Mouse (Mus musculus): Measurements from ENCODE around the gene Arfgef3.
"Not testable (repeated sequence)": the region's sequence is repeated elsewhere in the genome, so short reads cannot be mapped to it uniquely, and the experiment has no call there.

Gene Arfgef3

DNA sequence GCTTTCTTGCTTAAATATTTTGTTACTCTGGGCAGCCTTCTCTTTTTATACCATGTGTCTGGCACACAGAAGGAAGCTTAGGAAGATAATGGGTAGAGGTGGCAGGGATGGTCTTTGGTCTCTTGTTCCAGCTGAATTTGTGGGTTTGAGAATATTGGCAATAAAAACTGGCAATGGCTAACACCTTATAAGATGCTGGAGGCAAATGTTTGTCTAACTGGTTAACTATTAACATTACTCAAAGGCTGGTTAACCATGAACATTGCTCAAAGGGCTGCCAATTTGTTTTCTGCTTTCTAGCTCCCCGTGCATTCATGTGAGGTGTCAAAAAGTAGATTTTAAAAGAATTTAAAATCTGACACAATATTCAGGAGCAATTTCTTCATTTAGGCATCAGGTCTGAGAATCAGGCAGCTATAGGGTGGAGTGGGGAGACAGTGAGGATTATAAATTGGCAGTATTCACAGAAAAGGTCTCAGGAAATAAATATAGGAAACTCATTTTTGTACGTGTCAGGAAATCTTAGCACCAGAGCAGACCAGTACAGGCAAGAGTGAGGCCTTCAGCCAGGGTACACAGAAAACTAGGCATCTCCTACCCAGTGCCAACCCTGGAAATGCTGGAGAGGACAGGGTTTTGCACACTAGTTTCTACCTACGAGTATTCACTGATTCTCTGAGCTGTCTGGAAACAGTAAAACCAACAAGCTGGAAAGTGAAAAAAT, 62.9 kb downstream of the Arfgef3 start:
- no peak for DNase-seq (ENCODE audit: low read depth)

DNA sequence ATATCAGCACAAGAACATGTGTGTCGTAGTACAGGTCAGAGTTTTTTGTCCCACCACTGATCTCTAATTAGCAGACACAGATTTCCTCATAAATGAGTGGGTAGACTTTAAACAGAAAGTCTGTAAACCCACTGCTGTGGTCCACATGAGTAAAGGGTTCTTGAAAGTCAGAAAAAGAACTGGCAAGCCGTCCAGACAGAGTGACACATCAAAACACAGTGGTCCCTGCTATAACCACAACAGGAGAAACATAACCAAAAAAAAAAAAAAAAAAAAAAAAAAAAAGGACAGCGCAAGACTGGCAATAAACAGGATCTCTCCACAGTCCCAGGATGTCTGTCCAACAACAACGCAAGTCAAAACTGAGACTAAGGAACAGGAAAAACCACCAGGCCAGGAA, 64.9 kb downstream of the Arfgef3 start:
- no peak for DNase-seq (ENCODE audit: low read depth)

DNA sequence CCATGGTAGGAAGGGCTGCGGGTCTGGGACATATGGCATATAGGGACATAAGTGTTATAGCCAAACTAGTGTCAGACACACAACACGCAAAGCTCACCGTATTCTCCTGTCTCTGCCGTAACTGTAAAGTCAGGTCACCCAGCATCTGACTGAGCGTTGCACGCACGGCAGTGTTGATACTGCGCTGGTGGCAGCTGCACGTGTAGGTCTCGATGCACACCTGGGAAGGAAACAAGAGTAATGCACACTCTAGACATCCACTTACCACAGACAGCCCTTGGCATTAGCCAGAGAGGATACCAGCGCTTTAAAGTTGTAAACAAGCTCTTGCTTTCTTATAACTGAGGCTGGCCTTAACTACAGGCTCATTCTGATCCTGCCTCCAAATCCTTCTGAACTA, 79.0 kb downstream of the Arfgef3 start:
- DNase-seq (ENCODE audit: low read depth): no peak

DNA sequence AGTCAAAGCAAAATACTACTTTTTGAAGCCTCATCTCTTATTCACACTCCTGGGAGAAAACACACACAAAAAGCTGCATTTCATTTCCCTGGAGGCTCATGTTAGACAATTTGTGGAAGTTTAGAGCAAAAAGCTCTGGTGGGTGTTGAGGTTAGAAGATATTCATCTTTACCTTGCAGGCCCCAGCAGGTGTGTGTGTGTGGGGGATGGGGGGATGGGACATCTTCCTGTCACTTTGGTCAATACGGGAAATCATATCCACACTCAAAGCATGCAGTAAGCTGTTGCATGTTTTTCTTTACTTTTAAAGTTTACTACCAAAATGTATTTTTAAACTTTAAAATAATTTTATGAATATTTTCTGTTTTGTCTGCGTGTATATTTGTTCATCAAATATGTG, 79.7 kb downstream of the Arfgef3 start:
- no peak for DNase-seq (ENCODE audit: low read depth)

DNA sequence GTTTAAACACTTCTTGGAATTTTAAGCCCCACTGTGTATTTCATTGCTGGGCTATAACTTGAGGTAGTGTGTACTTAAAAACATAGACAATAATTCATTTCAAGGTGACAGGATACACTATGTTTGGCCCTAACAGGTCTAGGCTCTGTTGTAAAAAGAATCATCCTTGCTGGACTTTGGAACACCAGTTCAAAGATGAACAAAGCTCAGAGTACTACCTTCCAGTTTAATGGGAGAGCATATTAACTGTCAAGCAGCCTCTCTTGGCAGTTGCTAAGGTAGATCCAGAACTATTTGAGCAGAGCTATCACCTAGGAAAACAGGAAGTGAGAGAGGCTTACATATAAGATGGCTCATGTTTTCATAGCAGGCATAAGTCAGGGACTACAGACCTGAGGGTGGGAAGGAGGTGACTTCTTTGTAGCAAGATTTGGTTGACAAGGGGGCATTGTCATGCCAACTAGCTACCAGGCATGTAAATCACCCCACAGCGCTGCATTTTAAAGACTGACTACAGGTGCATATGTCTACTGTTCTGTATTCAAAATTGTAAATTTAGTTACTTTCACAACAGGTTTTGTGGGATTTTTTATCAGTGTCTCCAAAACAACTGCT, 82.0 kb downstream of the Arfgef3 start:
- DNase-seq (ENCODE audit: low read depth): no peak

DNA sequence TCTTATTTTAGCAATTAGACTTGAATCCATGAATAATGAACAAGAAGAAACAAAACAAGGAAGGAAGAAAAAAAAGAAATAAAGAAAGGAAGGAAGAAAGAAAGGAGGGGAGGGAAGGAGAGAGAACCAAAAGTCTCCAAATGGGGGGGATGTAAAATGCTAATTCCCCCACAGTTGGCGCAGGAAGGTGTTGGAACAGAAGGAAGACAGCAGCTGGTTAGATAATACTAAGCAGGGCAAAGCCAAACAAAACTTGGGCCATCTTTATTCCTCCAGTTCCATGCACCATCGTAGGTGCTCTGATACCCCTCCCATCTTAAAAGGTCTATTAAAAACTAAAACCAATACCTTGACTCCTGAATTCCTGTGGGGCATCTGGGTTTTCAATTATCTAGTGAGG, 82.8 kb downstream of the Arfgef3 start:
- no peak for DNase-seq (ENCODE audit: low read depth)

DNA sequence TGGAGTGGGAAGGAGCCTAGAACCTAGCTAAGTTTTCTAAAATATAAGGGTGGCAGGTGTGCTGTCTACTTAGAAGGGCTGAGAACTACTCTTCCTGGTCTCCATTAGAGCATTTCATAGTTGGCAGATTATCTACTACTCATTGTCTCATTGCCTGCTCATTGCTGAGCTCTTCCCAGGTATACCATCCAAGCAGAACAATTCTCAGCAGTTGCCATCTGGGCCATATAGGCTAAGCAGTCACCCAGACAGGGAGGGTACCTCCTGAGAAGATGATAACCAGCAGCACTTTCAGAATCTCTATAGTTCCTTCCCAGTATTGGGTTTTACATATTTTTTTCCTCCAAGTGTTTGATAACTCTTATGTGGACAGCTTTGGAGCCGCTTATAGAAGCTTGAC, 86.2 kb downstream of the Arfgef3 start:
- DNase-seq (ENCODE audit: low read depth): no peak

DNA sequence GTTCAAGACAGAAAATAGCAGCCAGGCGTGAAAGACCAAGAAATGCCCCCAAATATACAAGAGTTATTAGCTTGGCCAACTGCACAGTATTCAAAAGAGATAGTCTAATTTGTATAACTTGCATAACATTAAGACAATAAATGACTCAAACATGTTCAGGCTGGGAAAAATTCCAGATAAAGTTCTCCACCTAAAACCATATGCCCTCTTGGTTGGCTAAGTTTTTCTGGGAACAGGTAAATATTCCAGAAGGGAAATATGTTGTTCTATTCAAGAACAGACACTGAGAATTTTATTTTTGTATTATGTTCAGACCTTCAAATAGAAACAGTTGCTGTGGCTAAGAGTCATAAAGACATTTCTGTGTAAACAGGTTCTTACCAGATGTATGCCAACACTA, 96.7 kb downstream of the Arfgef3 start:
- DNase-seq (ENCODE audit: low read depth): no peak

DNA sequence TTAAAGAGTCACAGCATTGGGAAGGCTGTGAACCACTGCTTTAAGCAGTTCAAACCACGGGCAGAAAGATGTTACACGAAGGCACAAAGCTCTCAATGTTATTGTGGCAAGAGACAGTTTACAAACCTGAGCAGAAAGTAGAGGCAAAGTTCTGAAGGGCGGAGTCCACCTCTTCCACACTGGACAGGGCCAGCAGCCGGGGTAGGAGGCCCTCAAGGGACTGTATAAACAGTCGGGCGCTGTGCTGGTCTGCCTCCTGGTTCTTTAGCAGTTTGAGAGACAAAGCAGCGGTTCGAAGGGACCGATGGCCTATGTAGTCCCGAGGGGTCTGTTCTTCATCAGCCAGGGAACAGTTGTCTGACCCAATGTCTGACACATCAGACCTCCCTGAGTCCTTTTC, 97.7 kb downstream of the Arfgef3 start:
- no peak for DNase-seq (ENCODE audit: low read depth)

DNA sequence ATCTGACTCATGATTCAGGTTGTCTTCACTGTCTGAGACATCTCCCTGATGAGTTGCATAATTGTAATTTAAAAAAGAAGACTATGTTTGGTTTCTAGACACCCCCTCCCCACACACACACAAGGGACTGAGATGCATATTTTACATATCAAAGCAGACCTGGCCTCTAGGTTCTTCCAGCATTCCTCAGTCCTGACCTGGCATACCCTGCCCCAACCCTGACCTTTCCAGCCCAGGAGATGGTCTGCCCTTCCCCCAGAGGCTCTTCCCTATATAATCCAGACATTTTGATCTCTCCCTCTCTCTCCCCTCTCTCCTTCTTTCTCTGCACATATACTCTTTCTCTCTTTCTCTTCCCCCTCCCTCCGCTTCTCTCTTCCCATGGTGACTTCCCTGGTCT, 99.4 kb downstream of the Arfgef3 start:
- no peak for DNase-seq (ENCODE audit: low read depth)

DNA sequence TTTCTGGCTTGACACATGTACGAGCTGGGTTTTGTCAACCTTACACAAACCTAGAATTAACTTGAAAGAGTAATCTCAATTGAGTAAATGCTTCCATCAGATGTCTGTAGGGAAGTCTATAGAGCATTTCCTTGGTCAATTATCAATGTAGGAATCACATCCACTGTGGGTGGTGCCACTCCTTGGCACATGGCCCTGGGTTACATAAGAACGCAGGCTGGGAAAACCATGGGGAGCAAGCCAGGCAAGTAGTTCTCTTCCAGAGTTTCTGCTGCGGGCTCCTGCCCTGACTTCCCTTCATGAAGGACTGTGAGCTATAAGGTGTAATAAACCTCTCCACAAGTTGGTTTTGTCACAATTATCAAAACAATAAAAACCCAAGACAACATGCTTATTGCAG, 100.2 kb downstream of the Arfgef3 start:
- DNase-seq (ENCODE audit: low read depth): no peak

DNA sequence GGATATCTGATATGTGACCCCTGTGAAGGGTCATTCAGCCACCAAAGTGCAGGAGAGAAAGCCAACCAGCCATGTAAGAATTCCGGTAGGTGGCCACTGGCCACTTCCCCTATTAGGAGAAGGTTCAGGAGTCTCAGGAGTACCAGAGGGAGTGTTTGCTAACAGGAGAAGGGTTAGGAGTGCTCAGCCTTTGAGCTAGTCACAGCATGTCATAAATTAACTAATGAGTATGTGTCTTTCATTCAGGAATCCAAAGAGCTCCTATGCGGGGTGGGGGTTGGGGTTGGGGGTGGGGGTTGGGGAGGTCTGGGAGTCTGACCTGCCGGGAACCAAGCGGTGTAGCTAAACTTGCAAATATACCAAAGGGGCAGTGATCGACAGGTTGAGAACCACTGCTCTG, 100.9 kb downstream of the Arfgef3 start:
- no peak for DNase-seq (ENCODE audit: low read depth)

DNA sequence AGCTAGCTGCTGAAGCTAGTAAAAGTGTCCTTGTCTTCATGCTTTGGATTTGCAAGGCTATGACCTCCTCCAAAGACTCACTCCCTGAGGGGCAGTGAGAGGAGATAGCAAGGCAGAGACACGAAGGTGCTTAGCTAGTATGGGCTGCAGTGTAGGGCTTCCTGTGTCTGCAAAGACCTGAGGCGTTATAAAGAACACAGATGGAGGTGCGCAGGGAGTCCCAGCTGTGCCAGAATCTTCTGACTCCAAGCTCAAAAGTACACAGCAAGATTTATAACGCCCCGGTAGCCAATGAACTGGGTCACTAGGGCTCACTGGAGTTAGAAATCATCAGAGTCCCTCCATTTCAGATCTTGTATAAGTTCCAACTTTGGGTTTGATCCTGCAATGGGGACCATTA, 103.2 kb downstream of the Arfgef3 start:
- DNase-seq (ENCODE audit: low read depth): no peak

DNA sequence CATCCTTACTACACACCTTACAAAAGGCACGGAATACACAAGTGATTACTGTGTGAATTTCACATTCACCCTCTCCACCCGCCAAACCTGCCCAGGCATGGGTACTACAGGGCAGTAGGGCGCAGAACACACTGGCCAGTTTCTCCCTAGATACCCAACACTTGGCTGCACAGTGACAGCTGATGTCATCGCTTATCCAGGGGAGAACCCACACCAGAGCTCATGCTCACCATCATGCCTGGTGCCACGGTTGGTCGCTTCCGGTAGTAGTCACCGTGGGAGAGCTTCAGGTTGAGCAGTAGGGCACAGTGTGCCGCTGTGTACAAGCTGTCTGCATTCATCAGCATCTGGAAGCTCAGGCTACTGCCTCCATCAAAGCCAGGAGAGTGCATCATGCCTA, 108.3 kb downstream of the Arfgef3 start:
- no peak for DNase-seq (ENCODE audit: low read depth)

DNA sequence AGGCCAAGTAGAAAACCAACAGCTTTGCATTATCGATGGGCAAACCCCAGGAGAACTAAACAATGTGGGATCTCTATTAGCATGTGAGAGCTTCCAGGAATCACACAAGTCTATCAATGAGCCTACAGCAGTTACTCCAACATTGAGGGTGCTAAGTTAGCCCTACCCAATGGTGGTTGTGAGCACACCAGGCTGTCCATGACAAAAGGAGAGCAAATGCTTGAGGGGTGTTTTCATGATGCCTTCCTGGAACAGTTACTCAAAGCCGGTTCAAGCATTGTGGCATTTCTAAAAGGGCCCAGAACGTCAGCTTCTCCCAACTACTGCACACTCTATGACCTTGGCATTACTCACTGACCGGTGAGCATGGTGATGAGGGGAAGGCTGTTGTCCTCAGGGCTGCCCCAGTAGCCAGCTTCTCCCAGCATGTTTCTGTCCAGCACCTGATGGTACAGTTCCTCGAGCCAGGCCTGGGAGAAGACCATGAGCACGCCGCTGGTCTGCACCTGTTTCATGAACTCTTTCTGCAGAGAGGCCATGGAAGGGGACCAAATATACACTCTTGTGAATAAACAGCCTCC, 109.3 kb downstream of the Arfgef3 start:
- no peak for DNase-seq (ENCODE audit: low read depth)

DNA sequence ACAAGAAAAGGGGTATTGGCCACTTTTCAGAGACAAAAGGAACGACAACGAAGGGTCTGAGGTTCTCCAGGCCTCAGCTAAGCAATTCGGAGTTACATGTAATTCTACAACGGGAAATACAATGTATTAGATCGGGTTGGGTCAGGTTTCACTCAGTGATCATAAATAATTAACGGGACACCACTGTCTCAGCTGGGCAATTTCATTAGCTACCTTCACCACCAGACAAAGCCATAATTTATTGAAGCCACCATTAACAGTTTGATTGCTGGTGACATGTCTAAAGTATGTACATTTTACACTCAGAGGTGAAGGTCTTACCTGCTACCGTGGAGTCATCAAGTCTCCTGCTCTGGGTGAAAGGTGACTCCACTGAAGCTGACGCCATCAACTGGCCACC, 113.3 kb downstream of the Arfgef3 start:
- no peak for DNase-seq (ENCODE audit: low read depth)

DNA sequence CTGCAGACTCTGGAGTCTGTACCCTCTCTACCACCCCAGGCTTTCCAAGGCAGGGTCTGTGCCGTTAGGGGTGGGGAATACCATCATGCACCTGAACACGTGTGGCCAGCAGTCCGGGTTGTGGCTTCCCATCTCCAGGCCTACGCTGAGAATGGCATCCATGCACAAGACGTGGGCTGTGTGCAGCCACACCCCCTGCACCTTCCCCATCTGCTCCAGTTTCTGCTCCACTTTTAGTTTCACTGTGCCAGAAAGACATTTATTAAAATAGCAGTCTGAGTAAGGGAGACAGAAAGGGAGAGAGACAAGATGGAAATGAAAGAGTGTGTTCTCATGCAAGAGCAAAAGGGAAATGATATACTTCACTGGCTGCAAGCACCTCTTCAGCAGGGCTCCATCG, 116.2 kb downstream of the Arfgef3 start:
- no peak for DNase-seq (ENCODE audit: low read depth)

DNA sequence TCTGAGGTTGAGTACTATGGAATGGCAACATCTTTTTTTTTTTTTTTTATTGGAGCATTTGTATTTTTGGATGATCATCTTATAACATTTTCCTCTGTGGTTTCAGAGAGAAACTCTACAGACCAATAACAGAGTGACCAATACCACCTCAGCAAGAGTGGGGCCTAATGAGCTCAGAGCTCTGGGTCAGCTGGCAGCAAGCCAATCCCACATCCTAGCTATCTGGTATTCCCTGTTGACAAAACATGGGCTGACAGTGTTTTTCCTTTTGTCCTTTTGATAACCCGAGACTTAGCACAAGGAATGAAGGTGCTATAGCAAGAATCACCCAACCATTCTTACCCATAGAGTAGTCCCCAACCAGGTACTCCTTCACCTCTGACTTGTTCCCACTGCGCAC, 131.0 kb downstream of the Arfgef3 start:
- DNase-seq (ENCODE audit: low read depth): no peak

DNA sequence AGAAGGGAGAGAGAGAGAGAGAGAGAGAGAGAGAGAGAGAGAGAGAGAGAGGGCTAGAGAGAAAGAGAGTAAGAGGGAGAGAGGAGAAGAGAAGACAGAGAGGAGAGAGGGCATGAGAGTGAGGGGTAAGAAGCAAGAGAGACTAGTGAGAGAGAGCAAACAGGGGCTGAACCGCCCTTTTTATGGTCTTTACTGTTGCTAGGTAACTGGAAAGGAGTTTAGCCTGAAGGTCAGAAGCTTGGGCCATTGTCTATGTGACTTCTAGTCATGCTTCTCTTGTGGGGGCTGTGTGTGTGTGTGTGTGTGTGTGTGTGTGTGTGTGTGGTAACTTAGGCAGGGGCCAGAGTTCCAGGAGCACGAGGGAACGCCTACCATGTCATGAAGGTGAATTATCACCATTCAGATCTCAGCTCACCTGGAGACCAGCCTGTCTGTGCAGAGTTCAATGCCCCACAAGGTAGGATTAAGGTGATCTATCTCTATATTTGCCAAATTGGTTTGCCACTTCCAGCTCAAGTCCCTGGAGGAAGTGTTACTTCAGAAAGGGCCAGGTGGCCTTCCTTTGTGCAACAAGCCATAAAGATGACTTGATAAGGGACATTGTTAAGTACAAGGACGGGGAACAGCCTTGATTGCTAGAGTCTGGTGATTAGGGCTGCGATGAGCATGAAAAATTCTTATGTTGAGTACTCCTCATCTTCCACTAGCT, 138.8 kb downstream of the Arfgef3 start:
- DNase-seq (ENCODE audit: low read depth): not testable (repeated sequence)

DNA sequence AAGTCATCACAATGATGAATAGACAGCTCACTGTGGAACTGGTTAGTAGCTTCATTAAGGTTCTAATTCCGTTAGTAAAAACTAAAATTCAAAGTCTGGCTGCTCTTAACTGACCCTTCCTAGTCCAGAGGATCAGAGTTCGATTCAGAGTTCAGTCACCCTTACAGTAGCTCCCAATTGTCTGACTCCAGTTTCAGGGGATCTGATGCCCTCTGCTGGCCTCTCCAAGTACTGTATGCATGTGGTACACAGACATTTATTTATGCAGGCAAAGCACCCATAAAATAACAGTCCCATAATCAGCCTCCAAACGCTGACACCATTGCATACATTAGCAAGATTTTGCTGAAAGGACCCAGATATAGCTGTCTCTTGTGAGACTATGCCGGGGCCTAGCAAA, 141.7 kb downstream of the Arfgef3 start:
- peak; percentile 27 for DNase-seq (ENCODE audit: low read depth)

DNA sequence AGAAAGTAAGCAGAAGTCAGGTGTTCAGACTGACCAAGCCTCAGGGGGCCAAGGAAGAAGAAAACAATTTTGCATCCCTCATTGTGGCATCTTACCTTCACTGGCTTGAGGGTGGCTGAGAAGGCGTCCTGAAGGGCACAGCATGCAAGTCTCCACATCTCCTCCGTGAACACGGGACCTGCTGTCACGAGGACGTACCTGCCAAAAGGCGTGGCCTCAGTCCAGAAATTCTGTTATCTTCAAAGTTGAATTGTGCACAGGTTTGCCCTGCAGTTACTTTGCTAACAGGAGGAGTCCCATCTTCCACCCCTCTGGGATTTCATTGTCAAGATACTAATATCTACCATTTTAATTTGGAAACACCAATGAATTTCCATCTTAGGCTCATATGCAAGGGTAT, 146.1 kb downstream of the Arfgef3 start:
- DNase-seq (ENCODE audit: low read depth): no peak

DNA sequence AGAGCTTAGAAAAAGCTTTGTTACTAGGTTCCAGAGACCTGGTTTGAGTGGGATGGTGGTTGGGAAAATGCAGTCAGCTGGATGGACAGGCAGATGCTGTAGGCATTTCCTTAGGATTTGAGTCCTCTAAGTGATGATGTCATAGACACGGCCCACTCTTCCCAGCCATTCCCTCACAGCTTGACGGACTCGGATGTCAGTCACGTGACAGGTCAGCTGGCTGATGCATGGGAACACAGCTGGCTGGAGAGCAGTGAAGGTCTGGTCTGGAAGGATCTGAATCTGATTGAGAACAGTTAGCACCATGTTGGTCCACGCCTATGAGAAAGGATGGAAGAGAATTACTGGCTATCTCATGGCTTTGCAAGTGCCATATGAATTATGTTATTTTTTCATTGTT, 154.3 kb downstream of the Arfgef3 start:
- DNase-seq (ENCODE audit: low read depth): no peak

DNA sequence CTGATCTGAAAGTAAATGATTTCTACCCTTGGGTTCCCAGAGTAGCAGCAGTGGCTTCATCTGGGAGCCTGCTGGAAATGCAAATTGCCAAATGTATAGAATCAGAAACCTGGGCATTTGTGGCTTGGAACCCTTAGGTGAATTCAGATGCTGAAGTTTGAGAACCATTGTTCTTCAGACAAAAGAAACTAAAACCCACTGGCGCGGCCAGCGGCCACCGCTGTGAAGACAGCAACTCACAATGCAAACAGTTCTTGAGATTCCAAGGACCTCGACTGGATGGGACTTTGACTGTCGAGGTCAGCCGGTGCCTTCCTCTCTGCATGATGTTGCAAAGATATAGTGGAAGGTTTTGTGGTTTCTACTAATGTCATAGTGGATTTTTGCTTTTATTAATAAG, 159.6 kb downstream of the Arfgef3 start:
- DNase-seq (ENCODE audit: low read depth): no peak

Data from fibroblast of lung, adult 2 months (primary cell).